Mouse (Mus musculus) cerebellum, adult 2 months (tissue): Measurements from ENCODE around the gene Nol9. TPM values are rescaled to one million over a fixed set of nuclear protein-coding genes. Genes with fewer than 3 reads are reported as not detected.
A peak's percentile ranks its signal among the peaks of the same experiment; 100 is the strongest.

Experiments used
- DNase-seq, 2 experiments: peaks; one replicate each; pipeline ENCODE4 v3.0.0; 2021
- H3K27ac ChIP-seq: fragments of 200-500 bp; 2 replicates; pipeline ENCODE4 v1.5.1; 2012; ENCODE audit warnings: low read length, control low read depth, inconsistent platforms; ENCODE audit not compliant: insufficient read depth
- H3K27me3 ChIP-seq: fragments of 200-500 bp; 2 replicates; pipeline ENCODE4 v1.6.1; 2012; ENCODE audit warnings: inconsistent platforms, mild to moderate bottlenecking, low read length, moderate library complexity; ENCODE audit not compliant: control insufficient read depth, insufficient read depth
- H3K4me1 ChIP-seq: fragments of 200-500 bp; 2 replicates; pipeline ENCODE4 v1.6.1; 2011; ENCODE audit warnings: low read length; ENCODE audit not compliant: control insufficient read depth, insufficient read depth
- H3K4me3 ChIP-seq: fragments of 200-500 bp; replicated peaks from 2 replicates; pipeline ENCODE3; 2011; ENCODE audit warnings: mild to moderate bottlenecking, low read depth, low read length, control low read depth; ENCODE audit not compliant: insufficient read depth
- CTCF ChIP-seq: fragments of 200-500 bp; IDR thresholded peaks from 2 replicates; pipeline ENCODE4 v1.5.1; 2011; ENCODE audit warnings: low read depth, mild to moderate bottlenecking, control low read depth, low read length, moderate library complexity, borderline replicate concordance; ENCODE audit not compliant: insufficient read depth
- POLR2A ChIP-seq: fragments of 200-500 bp; IDR thresholded peaks from 2 replicates; pipeline ENCODE4 v1.6.1; 2011; ENCODE audit warnings: low read length, control low read depth, borderline replicate concordance; ENCODE audit not compliant: insufficient read depth
- WGBS: fragments of 180-500 bp; shearing (Covaris S2); methylation state at CpG from one replicate; pipeline ENCODE4 v1.1.7; 2018; 5-methylcytosine and 5-hydroxymethylcytosine counted together
- polyA plus RNA-seq: library from polyadenylated mRNA; depleted of rRNA; stranded (reverse); fragments of >200 nt; gene quantifications from 2 replicates; pipeline ENCODE4 v1.2.3, GENCODE M21; 2012

Gene Nol9
- polyA plus RNA-seq, 1 experiment: 16.5 TPM

DNA sequence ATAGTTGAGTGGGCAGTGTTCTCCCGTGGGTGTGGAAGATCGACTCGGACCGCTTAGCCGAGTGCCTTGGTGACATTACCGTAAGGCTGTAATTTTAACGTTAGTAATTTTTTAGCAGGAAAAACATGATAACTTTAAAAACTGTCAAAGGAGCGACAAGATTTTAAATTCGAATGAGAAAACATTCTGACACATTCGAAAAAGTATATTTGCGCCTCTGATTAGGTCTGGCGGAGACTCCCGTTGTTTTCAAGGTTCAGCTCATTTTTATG, 42.2 kb upstream of the Nol9 start:
- Histone ChIP-seq H3K4me3 (peak overlapping the region; percentile 99), H3K27ac (peak overlapping the region; percentile 98), H3K27me3 (no peaks in the 10 kb centered on the region), H3K4me1 (no peaks in the 10 kb centered on the region)
- DNase-seq: no peak
- 2% methylated on average over 13 of the region's 13 CpGs for WGBS
- TF ChIP-seq POLR2A: no peak
- TF ChIP-seq CTCF: no peak

- no peak overlapping the region for H3K4me3 ChIP-seq
- no peak for DNase-seq
- no peaks in the 10 kb centered on the region for H3K27me3 ChIP-seq
- TF ChIP-seq POLR2A: no peak
- TF ChIP-seq CTCF: no peak
- H3K4me1 ChIP-seq: no peaks in the 10 kb centered on the region; the same call in 1 of the 2 replicates
- no peak overlapping the region for H3K27ac ChIP-seq
- 81% methylated on average over 3 of the region's 3 CpGs for WGBS
These were observed 41.4 kb upstream of the Nol9 start for GRCm38 (mm10) chr4:151997701-151998100.

DNA sequence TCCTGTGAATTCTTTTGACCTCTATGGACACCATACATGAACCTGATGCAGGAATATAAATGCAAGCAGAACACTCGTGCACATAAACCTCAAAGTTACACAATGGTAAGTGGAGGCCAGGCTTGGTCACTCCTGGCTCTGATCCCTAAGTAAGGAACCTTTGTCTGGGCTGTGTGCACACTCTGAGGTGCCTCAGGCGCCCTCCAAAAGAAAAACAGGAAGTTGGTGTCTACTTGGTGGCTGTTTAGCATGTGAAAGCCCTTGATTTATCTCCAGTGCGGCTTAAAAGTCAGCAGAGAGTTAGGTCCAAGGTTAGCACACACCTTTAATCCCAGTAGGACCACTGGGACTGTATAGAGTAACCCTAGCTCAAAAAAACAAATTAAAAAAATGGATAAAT, 39.6 kb upstream of the Nol9 start:
- Histone ChIP-seq H3K4me1 (no peaks in the 10 kb centered on the region; the same call in 1 of the 2 replicates), H3K4me3 (no peak overlapping the region), H3K27ac (no peak overlapping the region), H3K27me3 (no peaks in the 10 kb centered on the region)
- no peak for DNase-seq
- TF ChIP-seq CTCF (no peak), POLR2A (no peak)
- 86% methylated on average over 3 of the region's 3 CpGs for WGBS

DNA sequence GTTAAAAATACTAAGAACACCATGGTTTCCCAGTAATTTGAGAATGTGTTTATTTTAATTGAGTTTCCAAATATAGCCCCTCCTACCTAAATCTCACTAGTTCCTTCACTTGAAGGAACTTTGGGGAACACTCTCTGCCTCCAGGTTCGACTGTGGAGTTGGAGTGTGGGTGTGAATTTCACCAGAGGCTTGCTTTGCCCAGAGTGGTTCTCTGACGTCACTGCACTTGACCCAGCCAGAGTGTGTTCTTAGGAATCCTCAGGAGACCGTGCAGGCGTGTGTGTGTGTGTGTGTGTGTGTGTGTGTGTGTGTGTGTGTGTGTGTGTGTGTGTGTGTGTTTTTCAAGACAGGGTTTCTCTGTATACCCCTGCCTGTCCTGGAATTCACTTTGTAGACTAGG, 38.2 kb upstream of the Nol9 start:
- DNase-seq: no peak
- no peak overlapping the region for H3K27ac ChIP-seq
- no peak for TF ChIP-seq CTCF
- no peak for TF ChIP-seq POLR2A
- H3K27me3 ChIP-seq: no peaks in the 10 kb centered on the region
- 41% methylated on average over 4 of the region's 4 CpGs for WGBS
- no peaks in the 10 kb centered on the region; the same call in 1 of the 2 replicates for H3K4me1 ChIP-seq
- no peak overlapping the region for H3K4me3 ChIP-seq

DNA sequence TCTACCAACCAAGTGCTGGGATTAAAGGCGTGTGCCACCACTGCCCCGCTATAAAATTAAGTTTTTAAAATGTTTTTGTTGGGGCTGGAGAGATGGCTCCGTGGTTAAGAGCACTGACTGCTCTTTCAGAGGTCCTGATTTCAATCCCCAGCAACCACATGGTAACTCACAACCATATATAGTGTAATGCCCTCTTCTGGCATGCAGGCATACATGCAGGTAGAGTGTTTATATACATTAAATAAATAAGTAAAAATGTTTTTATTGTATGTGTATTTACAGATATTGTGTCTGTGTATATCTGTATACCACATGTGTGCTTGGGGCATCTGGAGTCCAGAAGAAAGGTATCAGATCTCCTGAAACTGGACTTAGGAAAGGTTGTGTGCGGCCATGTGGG, 37.8 kb upstream of the Nol9 start:
- DNase-seq: no peak
- H3K27me3 ChIP-seq: no peaks in the 10 kb centered on the region
- H3K4me3 ChIP-seq: no peak overlapping the region
- no peak for TF ChIP-seq CTCF
- no peak for TF ChIP-seq POLR2A
- no peaks in the 10 kb centered on the region; the same call in 1 of the 2 replicates for H3K4me1 ChIP-seq
- H3K27ac ChIP-seq: no peak overlapping the region
- 69% methylated on average over 4 of the region's 4 CpGs for WGBS

GRCm38 (mm10) chr4:152002063-152002462, 37.1 kb upstream of the Nol9 start:
- H3K4me1 ChIP-seq: no peaks in the 10 kb centered on the region; the same call in 1 of the 2 replicates
- WGBS: 96% methylated on average over 3 of the region's 3 CpGs
- H3K4me3 ChIP-seq: no peak overlapping the region
- H3K27me3 ChIP-seq: no peaks in the 10 kb centered on the region
- H3K27ac ChIP-seq: no peak overlapping the region
- DNase-seq: no peak
- TF ChIP-seq CTCF: no peak

DNA sequence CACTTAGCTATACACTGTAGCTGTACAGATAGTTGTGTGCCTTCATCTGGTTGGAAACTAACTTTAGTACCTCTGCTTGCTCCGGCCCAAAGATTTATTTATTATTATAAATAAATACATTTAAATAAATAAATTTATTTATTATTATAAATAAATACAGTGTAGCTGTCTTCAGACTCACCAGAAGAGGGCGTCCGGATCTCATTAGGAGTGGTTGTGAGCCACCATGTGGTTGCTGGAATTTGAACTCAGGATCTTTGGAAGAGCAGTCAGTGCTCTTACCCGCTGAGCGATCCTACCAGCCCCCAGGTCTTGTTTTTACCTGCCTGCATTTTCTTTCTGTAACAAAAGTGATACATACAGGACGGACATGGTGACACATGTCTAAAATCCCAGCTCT, 33.0 kb upstream of the Nol9 start:
- 81% methylated on average over 6 of the region's 6 CpGs for WGBS
- no peak overlapping the region for H3K27ac ChIP-seq
- H3K4me1 ChIP-seq: peaks cover 5% of the 10 kb centered on the region
- DNase-seq: no peak
- no peaks in the 10 kb centered on the region for H3K27me3 ChIP-seq
- peak; percentile 10; the same call in 1 of the 2 replicates for TF ChIP-seq CTCF
- no peak for TF ChIP-seq POLR2A
- H3K4me3 ChIP-seq: no peak overlapping the region

- H3K4me3 ChIP-seq: no peak overlapping the region
- WGBS: 71% methylated on average over 3 of the region's 3 CpGs
- peaks cover 5% of the 10 kb centered on the region for H3K4me1 ChIP-seq
- TF ChIP-seq CTCF: no peak
- no peak for TF ChIP-seq POLR2A
- H3K27me3 ChIP-seq: no peaks in the 10 kb centered on the region
- no peak for DNase-seq
- H3K27ac ChIP-seq: no peak overlapping the region
These were observed 32.3 kb upstream of the Nol9 start for GRCm38 (mm10) chr4:152006812-152007211.
